Mouse (Mus musculus): ENCODE data around the gene Ddx19a.

- TF ChIP-seq POLR2A (IDR thresholded peaks at IDR 0.05; ENCODE audit: insufficient read length, low read depth) (no peak), CEBPB (IDR thresholded peaks at IDR 0.05; ENCODE audit: insufficient read depth, poor library complexity, severe bottlenecking) (no peak), MYOD1 (IDR thresholded peaks at IDR 0.05; ENCODE audit: control insufficient read depth in 1 of 3, insufficient read length in 2 of 3, low read depth in 2 of 3) (no peak), MAX (IDR thresholded peaks at IDR 0.05; ENCODE audit: low read depth) (no peak), SRF (IDR thresholded peaks at IDR 0.05; ENCODE audit: control insufficient read depth, insufficient read length, low read depth) (no peak)
Observed at GRCm38 (mm10) chr8:110950065-110950484, 47.5 kb downstream of the Ddx19a start.

Measured in myocyte (in vitro differentiated cells).